Mouse (Mus musculus) liver, embryonic 14.5 days (tissue): ENCODE results near the gene Simc1.

ENCODE experiments used
- CTCF ChIP-seq: IDR thresholded peaks from 2 replicates; pipeline ENCODE4 v1.5.1; 2016; ENCODE audit warnings: antibody characterized with exemption, low read depth, control low read depth
- EP300 ChIP-seq: IDR thresholded peaks from 2 replicates; pipeline ENCODE4 v1.6.1; 2016; ENCODE audit warnings: antibody characterized with exemption, low read depth

DNA sequence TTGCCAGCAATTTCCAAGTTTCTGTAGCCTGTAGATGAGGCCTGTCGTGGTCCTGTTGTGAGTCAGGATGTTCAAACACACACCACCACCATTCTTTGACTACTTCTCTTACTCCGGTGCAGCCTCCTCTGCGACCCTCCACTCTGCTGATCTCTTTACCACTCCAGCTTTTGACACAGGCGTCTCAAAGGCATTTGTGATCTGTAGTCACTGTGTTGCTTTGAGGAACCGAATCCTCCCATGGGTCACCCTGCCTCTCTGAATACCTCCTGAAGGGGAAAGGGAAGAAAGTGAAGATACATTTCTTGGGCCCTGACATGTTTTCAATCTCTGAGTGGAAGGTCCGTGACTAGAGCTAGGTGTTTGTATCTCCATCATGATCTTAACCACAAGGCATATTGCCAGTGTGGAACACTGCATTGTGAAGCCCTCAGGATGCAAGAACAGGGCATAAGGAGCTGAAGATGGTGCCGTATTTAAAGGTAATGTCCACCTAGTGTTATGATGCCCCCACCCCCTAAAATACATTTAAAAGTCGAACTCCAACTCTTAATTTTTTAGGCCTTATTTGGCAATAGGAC, 88.3 kb downstream of the Simc1 start:
- no peak for TF ChIP-seq CTCF
- no peak for TF ChIP-seq EP300
